Mouse (Mus musculus) neural tube, embryonic 11.5 days (tissue): ENCODE measurements at regions not wholly inside any gene's neighbourhood (a gene's known extent, or its start where the extent isn't known, plus 50 kb on each side); places are given as distances from the start of the nearest gene placed in this dataset.

Experiments used
- ATAC-seq: fragments of 200-750 bp; cut with Nextera tagmentation; 2 replicates; pipeline ENCODE4 v1.8.0; 2017; ENCODE audit warnings: moderate number of reproducible peaks, mild to moderate bottlenecking, moderate TSS enrichment, moderate library complexity; ENCODE audit not compliant: insufficient read depth, low FRiP score, low TSS enrichment
- DNase-seq: peaks from one replicate; pipeline ENCODE4 v3.0.0-alpha.2; 2015; ENCODE audit warnings: low spot score
- H3K27ac ChIP-seq: fragments of 300-500 bp; sonication (generic); 2 replicates; pipeline ENCODE4 v1.5.1; 2014; ENCODE audit warnings: low read depth, mild to moderate bottlenecking, low read length
- H3K27me3 ChIP-seq: fragments of 300-500 bp; sonication (generic); 2 replicates; pipeline ENCODE4 v1.6.1; 2014; ENCODE audit warnings: mild to moderate bottlenecking, low read length, mixed read lengths; ENCODE audit not compliant: control insufficient read depth, insufficient read depth
- H3K36me3 ChIP-seq: fragments of 300-500 bp; sonication (generic); 2 replicates; pipeline ENCODE4 v1.6.1; 2014; ENCODE audit warnings: mild to moderate bottlenecking, low read length, moderate library complexity, mixed read lengths; ENCODE audit not compliant: control insufficient read depth, insufficient read depth
- H3K4me1 ChIP-seq: fragments of 300-500 bp; sonication (generic); 2 replicates; pipeline ENCODE4 v1.6.1; 2014; ENCODE audit warnings: low read length, mixed read lengths; ENCODE audit not compliant: control insufficient read depth, insufficient read depth
- H3K4me2 ChIP-seq: fragments of 300-500 bp; sonication (generic); 2 replicates; pipeline ENCODE4 v1.6.1; 2014; ENCODE audit warnings: low read depth, mild to moderate bottlenecking, moderate library complexity
- H3K4me3 ChIP-seq: fragments of 300-500 bp; sonication (generic); 2 replicates; pipeline ENCODE4 v1.5.1; 2014; ENCODE audit warnings: low read depth, low read length
- H3K9ac ChIP-seq: fragments of 300-500 bp; sonication (generic); 2 replicates; pipeline ENCODE4 v1.6.1; 2014; ENCODE audit warnings: mild to moderate bottlenecking, low read length
- H3K9me3 ChIP-seq: fragments of 300-500 bp; sonication (generic); 2 replicates; pipeline ENCODE4 v1.6.1; 2016; ENCODE audit warnings: low read length; ENCODE audit not compliant: control insufficient read depth
- WGBS: fragments of 180-500 bp; shearing (Covaris S2); extraction: QIAGEN DNeasy Blood & Tissue Kit; methylation state at CpG from one replicate; pipeline ENCODE4 v1.1.7; 2014; 5-methylcytosine and 5-hydroxymethylcytosine counted together

GRCm38 (mm10) chr14:64511300-64511699 lies 407.2 kb downstream of the Prss52 start:
- Histone ChIP-seq H3K4me1 (no peaks in the 10 kb centered on the region), H3K27ac (no peak overlapping the region), H3K27me3 (no peaks in the 10 kb centered on the region), H3K4me2 (no peak overlapping the region), H3K9me3 (no peaks in the 10 kb centered on the region), H3K4me3 (no peak overlapping the region), H3K36me3 (no peaks in the 10 kb centered on the region), H3K9ac (no peak overlapping the region)
- WGBS: 91% methylated on average over 7 of the region's 7 CpGs
- ATAC-seq (no peak), DNase-seq (no peak)

DNA sequence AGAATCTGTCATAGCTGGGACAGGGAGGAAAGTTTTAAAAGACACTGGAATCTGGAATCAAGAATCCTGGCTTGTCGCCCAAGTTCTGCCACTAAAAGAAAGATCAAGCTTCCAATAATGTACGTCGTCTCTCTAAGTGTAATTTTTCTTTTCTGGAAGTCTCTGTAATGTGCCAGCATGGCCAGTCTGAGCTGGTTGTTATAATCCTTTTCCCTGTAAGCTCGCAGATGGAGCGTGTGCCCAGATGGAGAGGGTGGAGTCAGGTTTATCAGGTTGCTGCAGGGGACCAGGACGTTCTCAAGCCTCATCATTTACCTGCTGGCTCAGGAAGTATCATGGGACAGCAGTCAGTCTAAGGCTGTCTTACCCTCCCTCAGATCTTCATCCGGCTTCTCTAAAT lies 408.6 kb downstream of the Prss52 start:
- ATAC-seq (no peak), DNase-seq (no peak)
- no peak overlapping the region for H3K4me2 ChIP-seq
- no peak overlapping the region for H3K9ac ChIP-seq
- no peaks in the 10 kb centered on the region for H3K9me3 ChIP-seq
- no peak overlapping the region for H3K27ac ChIP-seq
- no peaks in the 10 kb centered on the region for H3K4me1 ChIP-seq
- no peak overlapping the region for H3K4me3 ChIP-seq
- 79% methylated on average over 7 of the region's 7 CpGs for WGBS
- H3K36me3 ChIP-seq: no peaks in the 10 kb centered on the region
- no peaks in the 10 kb centered on the region for H3K27me3 ChIP-seq

GRCm38 (mm10) chr14:64517584-64518195 lies 413.6 kb downstream of the Prss52 start:
- WGBS: 61% methylated on average over 7 of the region's 7 CpGs
- no peaks in the 10 kb centered on the region for H3K36me3 ChIP-seq
- no peaks in the 10 kb centered on the region for H3K4me1 ChIP-seq
- no peak overlapping the region for H3K4me3 ChIP-seq
- H3K4me2 ChIP-seq: no peak overlapping the region
- H3K27ac ChIP-seq: no peak overlapping the region
- H3K9ac ChIP-seq: no peak overlapping the region
- ATAC-seq: no peak
- no peaks in the 10 kb centered on the region for H3K27me3 ChIP-seq
- DNase-seq: no peak
- no peaks in the 10 kb centered on the region for H3K9me3 ChIP-seq

- Histone ChIP-seq H3K4me1 (0 out of 2 replicates have a peak, but pooled peaks cover 5% of the 10 kb centered on the region), H3K27me3 (no peaks in the 10 kb centered on the region), H3K4me2 (no peak overlapping the region), H3K27ac (no peak overlapping the region), H3K9ac (no peak overlapping the region), H3K9me3 (no peaks in the 10 kb centered on the region), H3K4me3 (no peak overlapping the region), H3K36me3 (no peaks in the 10 kb centered on the region)
- DNase-seq (no peak), ATAC-seq (no peak)
- WGBS: 58% methylated on average over 8 of the region's 8 CpGs
Observed at GRCm38 (mm10) chr14:64524641-64525040, 420.6 kb downstream of the Prss52 start.

DNA sequence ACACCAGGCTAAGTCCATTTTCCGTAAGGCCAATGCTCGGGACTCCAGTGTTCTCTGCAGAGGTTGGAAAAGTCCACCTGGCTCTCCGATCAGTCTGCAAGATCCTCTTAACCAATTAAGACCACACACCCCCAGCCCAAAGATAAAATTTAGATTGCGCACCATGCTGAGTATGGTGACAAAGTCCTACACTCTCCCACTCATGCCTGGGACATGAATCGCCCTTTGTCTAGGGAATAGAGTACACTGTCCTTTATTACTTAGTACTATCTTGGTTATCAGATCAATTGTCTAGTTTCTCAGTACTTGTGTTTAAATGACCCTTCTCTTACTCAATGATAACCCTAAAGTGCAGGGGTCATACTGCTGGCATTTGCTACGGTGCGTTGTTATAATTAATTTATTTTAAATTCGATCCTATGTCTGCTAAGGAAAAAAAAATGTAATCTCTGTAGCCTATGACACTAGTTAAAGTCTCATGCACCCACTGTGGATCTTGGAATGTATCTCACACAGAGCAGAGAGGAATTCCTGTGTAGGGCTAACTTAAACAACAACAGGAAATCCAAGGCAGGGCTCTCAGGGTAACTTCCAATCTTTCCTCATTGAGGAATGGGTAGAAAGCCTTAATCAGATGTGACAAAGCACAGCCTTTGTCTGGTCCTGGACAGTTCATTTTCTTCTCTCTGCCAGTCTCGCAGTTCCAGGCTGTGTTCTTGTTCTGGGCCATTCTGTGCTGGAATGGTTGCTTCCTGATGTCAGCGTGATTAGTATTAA lies 421.4 kb downstream of the Prss52 start:
- no peak overlapping the region for H3K27ac ChIP-seq
- no peaks in the 10 kb centered on the region for H3K36me3 ChIP-seq
- ATAC-seq (no peak), DNase-seq (no peak)
- H3K4me1 ChIP-seq: 0 out of 2 replicates have a peak, but pooled peaks cover 5% of the 10 kb centered on the region
- no peaks in the 10 kb centered on the region for H3K9me3 ChIP-seq
- no peaks in the 10 kb centered on the region for H3K27me3 ChIP-seq
- 82% methylated on average over 10 of the region's 10 CpGs for WGBS
- H3K4me2 ChIP-seq: no peak overlapping the region
- no peak overlapping the region for H3K4me3 ChIP-seq
- no peak overlapping the region for H3K9ac ChIP-seq

- 77% methylated on average over 3 of the region's 3 CpGs for WGBS
- no peak for ATAC-seq
Observed at GRCm38 (mm10) chr14:64530541-64530940, 426.5 kb downstream of the Prss52 start.

GRCm38 (mm10) chr14:64531221-64531949 lies 427.3 kb downstream of the Prss52 start:
- Histone ChIP-seq H3K9ac (no peak overlapping the region), H3K4me2 (no peak overlapping the region), H3K4me3 (no peak overlapping the region), H3K27me3 (no peaks in the 10 kb centered on the region), H3K9me3 (no peaks in the 10 kb centered on the region), H3K27ac (no peak overlapping the region), H3K36me3 (no peaks in the 10 kb centered on the region), H3K4me1 (no peaks in the 10 kb centered on the region; the same call in 1 of the 2 replicates)
- ATAC-seq: no peak
- WGBS: 60% methylated on average over 7 of the region's 7 CpGs
- no peak for DNase-seq

More at GRCm38 (mm10) chr14:64530541-64530940, 426.5 kb downstream of the Prss52 start:
- Histone ChIP-seq H3K9me3 (no peaks in the 10 kb centered on the region), H3K4me1 (peaks cover 4% of the 10 kb centered on the region; the same call in 1 of the 2 replicates), H3K9ac (no peak overlapping the region), H3K27me3 (no peaks in the 10 kb centered on the region), H3K27ac (no peak overlapping the region), H3K36me3 (no peaks in the 10 kb centered on the region), H3K4me3 (no peak overlapping the region), H3K4me2 (no peak overlapping the region)
- no peak for DNase-seq

- Histone ChIP-seq H3K4me1 (no peaks in the 10 kb centered on the region; the same call in 1 of the 2 replicates), H3K9me3 (no peaks in the 10 kb centered on the region), H3K9ac (no peak overlapping the region), H3K4me3 (no peak overlapping the region), H3K27ac (no peak overlapping the region), H3K27me3 (no peaks in the 10 kb centered on the region), H3K36me3 (no peaks in the 10 kb centered on the region), H3K4me2 (no peak overlapping the region)
- WGBS: 91% methylated on average over 5 of the region's 5 CpGs
- ATAC-seq (no peak), DNase-seq (no peak)
Observed at GRCm38 (mm10) chr14:64532351-64532750, 428.3 kb downstream of the Prss52 start.
